Mouse (Mus musculus) spleen, postnatal 4 days (tissue): Measurements from ENCODE around the gene Fyn.

Experiments
- DNase-seq, 2 experiments: peaks; one replicate each; pipeline ENCODE4 v3.0.0; 2022; ENCODE audit warnings: low spot score in 2 of 2

The Fyn gene

GRCm38 (mm10) chr10:39471040-39471713 is 102.5 kb downstream of the Fyn start:
- no peak for DNase-seq

GRCm38 (mm10) chr10:39471714-39472531 is 103.3 kb downstream of the Fyn start:
- DNase-seq, result no peak

GRCm38 (mm10) chr10:39472923-39473322 is 104.3 kb downstream of the Fyn start:
- DNase-seq, result no peak

- DNase-seq, result no peak
Measured at GRCm38 (mm10) chr10:39479361-39479760, 110.7 kb downstream of the Fyn start.

GRCm38 (mm10) chr10:39484382-39484826 is 115.7 kb downstream of the Fyn start:
- DNase-seq, result no peak

- DNase-seq, result no peak
Measured at GRCm38 (mm10) chr10:39484892-39485291, 116.2 kb downstream of the Fyn start.

- DNase-seq, result no peak
Measured at GRCm38 (mm10) chr10:39485939-39486338, 117.3 kb downstream of the Fyn start.

GRCm38 (mm10) chr10:39486501-39487450 is 118.1 kb downstream of the Fyn start:
- no peak for DNase-seq

GRCm38 (mm10) chr10:39487740-39488415 is 119.2 kb downstream of the Fyn start:
- DNase-seq, result no peak

GRCm38 (mm10) chr10:39488542-39488941 is 119.9 kb downstream of the Fyn start:
- DNase-seq, result no peak

- no peak for DNase-seq
Measured at GRCm38 (mm10) chr10:39488956-39489355, 120.3 kb downstream of the Fyn start.

GRCm38 (mm10) chr10:39490349-39491121 is 121.9 kb downstream of the Fyn start:
- no peak for DNase-seq

- no peak for DNase-seq
Measured at GRCm38 (mm10) chr10:39492146-39492545, 123.5 kb downstream of the Fyn start.

GRCm38 (mm10) chr10:39493007-39493406 is 124.4 kb downstream of the Fyn start:
- DNase-seq, result no peak

GRCm38 (mm10) chr10:39498641-39499040 is 130.0 kb downstream of the Fyn start:
- DNase-seq, result no peak

GRCm38 (mm10) chr10:39501571-39501970 is 132.9 kb downstream of the Fyn start:
- DNase-seq, result no peak

GRCm38 (mm10) chr10:39501977-39502706 is 133.5 kb downstream of the Fyn start:
- no peak for DNase-seq

GRCm38 (mm10) chr10:39503331-39503730 is 134.7 kb downstream of the Fyn start:
- no peak for DNase-seq

GRCm38 (mm10) chr10:39505007-39505406 is 136.4 kb downstream of the Fyn start:
- no peak for DNase-seq

GRCm38 (mm10) chr10:39505621-39506020 is 137.0 kb downstream of the Fyn start:
- DNase-seq, result no peak
